9 mouse cellular contexts compared by ENCODE assay signal in genomic region chr5:113035094-113036047, GRCm38 (mm10). TPM values are rescaled to one million over a fixed set of nuclear protein-coding genes. Genes with fewer than 3 reads are reported as not detected.
DNase-seq lines count a peak whose midpoint lies in the region; ATAC-seq lines count a peak whose summit lies in the region.
"Had no signal": no experiment of that assay in that cellular context is flagged by ENCODE, and none has a peak within 500 bp of the region (broad histone marks: within the 10 kb centered on the region; RNA-seq: fewer than 3 reads in every experiment).

No protein-coding gene starts in this region.

- no peak for DNase-seq in frontal cortex, postnatal 14 days (ENCODE audit: low spot score in 2 of 2)
- peak; percentile 67 for DNase-seq in CD4-positive, CD25-positive, alpha-beta regulatory T cell, adult 2 months (ENCODE audit: low read depth, low spot score)
- DNase-seq in induced T-regulatory cell, adult 2 months (ENCODE audit: low read depth): peak; percentile 72
- no peak for DNase-seq in right cerebral cortex, postnatal 10 days (ENCODE audit: low spot score in 2 of 2)
- DNase-seq in adrenal gland, postnatal 10 days: no peak
- no peak for DNase-seq in urinary bladder, postnatal 10 days (ENCODE audit: low spot score)

- peak; percentile 60; the same call in 1 of the 2 replicates for ATAC-seq in frontal cortex, adult (ENCODE audit: low TSS enrichment)
- ATAC-seq in megakaryocyte progenitor cell, adult 5-6 weeks (replicated peaks; ENCODE audit: poor library complexity): peak; percentile 49

RNA-seq across cellular contexts. Expression of gene Grk3, which starts 19.8 kb away (rescaled TPM):
- 17.0 and 18.6 TPM in 2 replicates for total RNA-seq in megakaryocyte progenitor cell, adult 5-6 weeks (2015)
- total RNA-seq in megakaryocyte progenitor cell, adult 5-6 weeks (2017): 18.7 and 21.8 TPM in 2 replicates
- total RNA-seq in adrenal gland, postnatal 10 days (2021): 10 to 100 TPM; 30.9 to 45.9 TPM

RNA-seq across cellular contexts. Expression of gene Crybb2, which starts 34.5 kb away (rescaled TPM):
- not detected in 2 replicates for total RNA-seq in megakaryocyte progenitor cell, adult 5-6 weeks (2015)
- total RNA-seq in megakaryocyte progenitor cell, adult 5-6 weeks (2017): not detected in 2 replicates
- not detected for total RNA-seq in adrenal gland, postnatal 10 days (2021)
- total RNA-seq: G1E had no signal

RNA-seq across cellular contexts. Expression of gene Crybb3, which starts 46.0 kb away (rescaled TPM):
- total RNA-seq in megakaryocyte progenitor cell, adult 5-6 weeks (2015): not detected in 2 replicates
- total RNA-seq in megakaryocyte progenitor cell, adult 5-6 weeks (2017): not detected in 2 replicates
- total RNA-seq in adrenal gland, postnatal 10 days (2021): 1 to 10 TPM; 1.1 to 1.5 TPM
- total RNA-seq: G1E had no signal

Comparison
In these comparisons a context has a peak if more than half of its experiments do, and no peak if none do; other contexts are left out.
1. DNase-seq: peak in CD4-positive, CD25-positive, alpha-beta regulatory T cell, adult 2 months (single experiment) and induced T-regulatory cell, adult 2 months (single experiment); none in frontal cortex, postnatal 14 days (0 of 2), right cerebral cortex, postnatal 10 days (0 of 2), adrenal gland, postnatal 10 days (single experiment) and urinary bladder, postnatal 10 days (single experiment).